Mouse (Mus musculus): Measurements from ENCODE around the gene Arntl2. TPM values are rescaled to one million over a fixed set of nuclear protein-coding genes. Genes with fewer than 3 reads are reported as not detected.

Arntl2 gene
- total RNA-seq, 2 experiments from 2014 or later, result 8.2 to 10.2 TPM

GRCm38 (mm10) chr6:146835784-146836183 is 39.9 kb downstream of the Arntl2 start:
- intact Hi-C loops (cut with DNase I), result loop anchor here (2.0 kb wide), 1 partner anchor 159 kb away; no protein-coding TSS in a partner anchor
- no peak overlapping the region for H3K4me3 ChIP-seq
- H3K27ac ChIP-seq, result no peak overlapping the region
- no peak for TF ChIP-seq CTCF (IDR thresholded peaks at IDR 0.05)
- no peak for DNase-seq (ENCODE audit: extremely low spot score in 1 of 2, low spot score in 2 of 2)

GRCm38 (mm10) chr6:146837316-146837715 is 41.5 kb downstream of the Arntl2 start:
- TF ChIP-seq CTCF (IDR thresholded peaks at IDR 0.05), result no peak
- Histone ChIP-seq H3K27ac (no peak overlapping the region), H3K4me3 (no peak overlapping the region)
- intact Hi-C loops (cut with DNase I), result no loop called here
- no peak for DNase-seq (ENCODE audit: extremely low spot score in 1 of 2, low spot score in 2 of 2)

GRCm38 (mm10) chr6:146838366-146838765 is 42.5 kb downstream of the Arntl2 start:
- H3K4me3 ChIP-seq, result no peak overlapping the region
- no peak; the same call in none of the 2 replicates for TF ChIP-seq CTCF (IDR thresholded peaks at IDR 0.05)
- no peak for DNase-seq (ENCODE audit: extremely low spot score in 1 of 2, low spot score in 2 of 2)
- no peak overlapping the region for H3K27ac ChIP-seq
- intact Hi-C loops (cut with DNase I), result no loop called here

- intact Hi-C loops (cut with DNase I), result no loop called here
- DNase-seq (ENCODE audit: extremely low spot score in 1 of 2, low spot score in 2 of 2), result no peak
- H3K27ac ChIP-seq, result no peak overlapping the region
- TF ChIP-seq CTCF (IDR thresholded peaks at IDR 0.05), result no peak
- no peak overlapping the region for H3K4me3 ChIP-seq
Observed at GRCm38 (mm10) chr6:146838863-146839262, 43.0 kb downstream of the Arntl2 start.

GRCm38 (mm10) chr6:146844867-146845266 is 49.0 kb downstream of the Arntl2 start:
- no peak for DNase-seq (ENCODE audit: extremely low spot score in 1 of 2, low spot score in 2 of 2)
- H3K27ac ChIP-seq, result no peak overlapping the region
- intact Hi-C loops (cut with DNase I), result no loop called here
- no peak for TF ChIP-seq CTCF (IDR thresholded peaks at IDR 0.05)
- H3K4me3 ChIP-seq, result no peak overlapping the region

- H3K27ac ChIP-seq, result no peak overlapping the region
- H3K4me3 ChIP-seq, result no peak overlapping the region
- TF ChIP-seq CTCF (IDR thresholded peaks at IDR 0.05), result no peak
- DNase-seq (ENCODE audit: extremely low spot score in 1 of 2, low spot score in 2 of 2), result no peak
- intact Hi-C loops (cut with DNase I), result no loop called here
Observed at GRCm38 (mm10) chr6:146845347-146845746, 49.5 kb downstream of the Arntl2 start.

GRCm38 (mm10) chr6:146845961-146846750 is 50.3 kb downstream of the Arntl2 start:
- DNase-seq (ENCODE audit: extremely low spot score in 1 of 2, low spot score in 2 of 2), result no peak
- TF ChIP-seq CTCF (IDR thresholded peaks at IDR 0.05), result no peak; the same call in 1 of the 2 replicates
- Histone ChIP-seq H3K27ac (no peak overlapping the region), H3K4me3 (no peak overlapping the region)
- intact Hi-C loops (cut with DNase I), result no loop called here

GRCm38 (mm10) chr6:146847402-146847801 is 51.5 kb downstream of the Arntl2 start:
- intact Hi-C loops (cut with DNase I), result no loop called here
- TF ChIP-seq CTCF (IDR thresholded peaks at IDR 0.05), result no peak
- H3K27ac ChIP-seq, result no peak overlapping the region
- no peak for DNase-seq (ENCODE audit: extremely low spot score in 1 of 2, low spot score in 2 of 2)
- H3K4me3 ChIP-seq, result no peak overlapping the region

GRCm38 (mm10) chr6:146848281-146848680 is 52.4 kb downstream of the Arntl2 start:
- Histone ChIP-seq H3K27ac (no peak overlapping the region), H3K4me3 (no peak overlapping the region)
- TF ChIP-seq CTCF (IDR thresholded peaks at IDR 0.05), result no peak
- intact Hi-C loops (cut with DNase I), result no loop called here
- no peak for DNase-seq (ENCODE audit: extremely low spot score in 1 of 2, low spot score in 2 of 2)

GRCm38 (mm10) chr6:146850050-146850449 is 54.2 kb downstream of the Arntl2 start, which contains the start of gene Smco2:
Gene Smco2, plus strand, starts transcription at chr6:146850104.
- TF ChIP-seq CTCF (IDR thresholded peaks at IDR 0.05), result no peak
- no peak for DNase-seq (ENCODE audit: extremely low spot score in 1 of 2, low spot score in 2 of 2)
- intact Hi-C loops (cut with DNase I), result no loop called here
- Histone ChIP-seq H3K4me3 (no peak within 1 kb of the TSS), H3K27ac (no peak within 1 kb of the TSS)

- TF ChIP-seq CTCF (IDR thresholded peaks at IDR 0.05), result no peak
- DNase-seq (ENCODE audit: extremely low spot score in 1 of 2, low spot score in 2 of 2), result no peak
- no peak overlapping the region for H3K27ac ChIP-seq
- H3K4me3 ChIP-seq, result no peak overlapping the region
- intact Hi-C loops (cut with DNase I), result no loop called here
Observed at GRCm38 (mm10) chr6:146851916-146852315, 56.1 kb downstream of the Arntl2 start.

GRCm38 (mm10) chr6:146852739-146853138 is 56.9 kb downstream of the Arntl2 start:
- DNase-seq (ENCODE audit: extremely low spot score in 1 of 2, low spot score in 2 of 2), result no peak
- Histone ChIP-seq H3K27ac (no peak overlapping the region), H3K4me3 (no peak overlapping the region)
- no peak for TF ChIP-seq CTCF (IDR thresholded peaks at IDR 0.05)
- intact Hi-C loops (cut with DNase I), result no loop called here

GRCm38 (mm10) chr6:146855185-146855584 is 59.3 kb downstream of the Arntl2 start:
- no peak for TF ChIP-seq CTCF (IDR thresholded peaks at IDR 0.05)
- Histone ChIP-seq H3K27ac (no peak overlapping the region), H3K4me3 (no peak overlapping the region)
- DNase-seq (ENCODE audit: extremely low spot score in 1 of 2, low spot score in 2 of 2), result no peak
- intact Hi-C loops (cut with DNase I), result no loop called here
